Mouse (Mus musculus) stomach, postnatal 0 days (tissue): ENCODE results near the gene Rbms3.

ENCODE experiments used
- CTCF ChIP-seq: IDR thresholded peaks from 2 replicates; pipeline ENCODE4 v1.5.1; 2016; ENCODE audit warnings: antibody characterized with exemption, low read depth, mild to moderate bottlenecking, moderate library complexity
- EP300 ChIP-seq: optimal IDR thresholded peaks from 2 replicates; pipeline ENCODE3; 2016; ENCODE audit warnings: antibody characterized with exemption

- TF ChIP-seq CTCF (no peak), EP300 (no peak)
These were observed 261.7 kb downstream of the Rbms3 start for GRCm38 (mm10) chr9:117368016-117368415.
